Mouse (Mus musculus) spleen, adult 2 months (tissue): Measurements from ENCODE around the gene Dst. TPM values are rescaled to one million over a fixed set of nuclear protein-coding genes. Genes with fewer than 3 reads are reported as not detected.

ENCODE experiments used
- DNase-seq, 2 experiments: peaks; one replicate each; pipeline versions ENCODE4 v3.0.0 to v3.0.0-alpha.2; 2012 to 2021; ENCODE audit warnings: low spot score in 2 of 2, low read depth in 1 of 2
- H3K27ac ChIP-seq: fragments of 200-500 bp; 2 replicates; pipeline ENCODE4 v1.5.1; 2012; ENCODE audit warnings: low read length, inconsistent platforms; ENCODE audit not compliant: insufficient read depth
- H3K27me3 ChIP-seq: fragments of 200-500 bp; 2 replicates; pipeline ENCODE4 v1.6.1; 2012; ENCODE audit warnings: mild to moderate bottlenecking, moderate library complexity, low read length, inconsistent platforms; ENCODE audit not compliant: control insufficient read depth, insufficient read depth
- H3K36me3 ChIP-seq: fragments of 200-500 bp; 2 replicates; pipeline ENCODE4 v1.6.1; 2012; ENCODE audit warnings: mild to moderate bottlenecking, low read length, inconsistent platforms; ENCODE audit not compliant: control insufficient read depth, insufficient read depth
- H3K4me1 ChIP-seq: fragments of 200-500 bp; 2 replicates; pipeline ENCODE4 v1.6.1; 2011; ENCODE audit warnings: inconsistent platforms; ENCODE audit not compliant: control insufficient read depth, insufficient read depth, insufficient read length
- H3K4me3 ChIP-seq: fragments of 200-500 bp; 2 replicates; pipeline ENCODE4 v1.5.1; 2011; ENCODE audit warnings: mild to moderate bottlenecking, inconsistent platforms; ENCODE audit not compliant: insufficient read depth, insufficient read length; ENCODE audit errors: extremely low read depth
- CTCF ChIP-seq: fragments of 200-500 bp; IDR thresholded peaks from 2 replicates; pipeline ENCODE4 v1.5.1; 2011; ENCODE audit warnings: mild to moderate bottlenecking, inconsistent platforms; ENCODE audit not compliant: insufficient read depth, insufficient read length, insufficient replicate concordance; ENCODE audit errors: extremely low read depth
- POLR2A ChIP-seq: fragments of 200-500 bp; IDR thresholded peaks from 2 replicates; pipeline ENCODE4 v1.6.1; 2011; ENCODE audit warnings: low read depth, low read length, inconsistent platforms
- WGBS: fragments of 180-500 bp; shearing (Covaris S2); methylation state at CpG from one replicate; pipeline ENCODE4 v1.1.7; 2018; 5-methylcytosine and 5-hydroxymethylcytosine counted together
- polyA plus RNA-seq: library from polyadenylated mRNA; depleted of rRNA; stranded (reverse); fragments of >200 nt; gene quantifications from 2 replicates; pipeline ENCODE4 v1.2.3, GENCODE M21; 2012

Gene Dst
- polyA plus RNA-seq, 1 experiment, result 7.6 TPM

DNA sequence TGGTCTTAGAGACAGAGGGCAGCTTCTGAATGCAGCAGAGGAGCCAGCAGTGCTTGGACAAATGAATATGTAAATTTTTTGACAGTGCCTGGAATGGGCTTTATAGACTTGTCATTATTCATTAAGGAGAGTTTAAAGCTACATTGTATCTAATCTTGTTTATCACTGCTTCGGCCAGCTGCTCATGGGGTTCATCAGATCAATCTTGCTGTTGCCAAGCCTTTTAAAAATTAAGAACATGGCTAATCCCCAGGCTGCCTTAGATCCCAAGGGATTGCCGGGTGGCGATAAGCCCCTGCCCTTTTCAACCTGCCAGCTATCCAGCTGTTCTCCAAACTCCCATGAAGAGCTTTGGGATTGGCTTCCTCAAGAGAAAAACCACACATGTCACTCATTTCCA lies 303.7 kb downstream of the Dst start:
- H3K27ac ChIP-seq, result no peak overlapping the region
- H3K4me1 ChIP-seq, result no peaks in the 10 kb centered on the region
- no peaks in the 10 kb centered on the region for H3K36me3 ChIP-seq
- no peak overlapping the region for H3K4me3 ChIP-seq
- no peak for TF ChIP-seq CTCF
- TF ChIP-seq POLR2A, result no peak
- DNase-seq, result no peak
- WGBS, result 96% methylated on average over 3 of the region's 3 CpGs
- H3K27me3 ChIP-seq, result no peaks in the 10 kb centered on the region

DNA sequence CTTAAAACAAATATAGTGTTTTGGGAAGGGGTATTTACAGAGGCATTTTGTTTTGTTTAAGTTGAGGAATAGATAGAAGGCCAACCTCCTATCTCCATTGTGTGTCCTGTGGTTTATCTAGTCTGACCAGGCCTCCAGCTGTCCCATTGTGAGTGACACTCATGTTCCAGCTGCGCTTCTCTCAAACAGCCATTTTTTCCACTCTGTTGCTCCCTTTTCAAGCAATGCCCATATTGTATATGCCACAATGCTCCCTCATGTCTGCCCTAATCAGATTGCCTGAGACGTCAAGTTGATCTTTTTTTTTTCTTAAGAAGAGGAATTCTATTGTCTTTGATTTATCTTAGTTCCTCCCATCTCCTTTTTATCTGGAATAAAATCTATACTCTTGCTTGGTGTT lies 308.4 kb downstream of the Dst start:
- TF ChIP-seq CTCF, result no peak
- no peak for TF ChIP-seq POLR2A
- WGBS, result 85% methylated on average over 2 of the region's 2 CpGs

DNA sequence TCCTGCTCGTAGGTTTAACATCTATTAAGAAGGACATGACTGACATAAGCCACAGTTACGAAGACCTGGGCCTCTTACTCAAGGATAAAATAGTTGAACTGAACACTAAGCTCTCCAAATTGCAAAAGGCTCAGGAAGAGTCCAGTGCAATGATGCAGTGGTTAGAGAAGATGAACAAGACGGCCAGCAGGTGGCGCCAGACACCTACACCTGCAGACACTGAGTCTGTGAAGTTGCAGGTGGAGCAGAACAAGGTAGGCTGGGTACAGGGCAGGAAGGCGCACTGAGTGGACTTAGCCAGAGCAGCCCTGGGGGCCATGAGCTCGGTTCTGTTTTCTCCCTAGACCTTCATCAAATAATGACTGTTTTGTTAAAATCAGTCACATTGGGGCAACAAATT lies 310.3 kb downstream of the Dst start:
- H3K4me3 ChIP-seq, result no peak overlapping the region
- no peaks in the 10 kb centered on the region for H3K4me1 ChIP-seq
- no peak overlapping the region for H3K27ac ChIP-seq
- TF ChIP-seq POLR2A (no peak), CTCF (peak; percentile 90; the same call in 1 of the 2 replicates)
- WGBS, result 31% methylated on average over 6 of the region's 6 CpGs
- no peaks in the 10 kb centered on the region for H3K36me3 ChIP-seq
- H3K27me3 ChIP-seq, result no peaks in the 10 kb centered on the region
- peak; percentile 41 to 72 for DNase-seq

More for the DNA sequence above, 308.4 kb downstream of the Dst start:
- no peak for DNase-seq
- no peaks in the 10 kb centered on the region for H3K36me3 ChIP-seq
- no peaks in the 10 kb centered on the region for H3K4me1 ChIP-seq
- H3K4me3 ChIP-seq, result no peak overlapping the region
- no peak overlapping the region for H3K27ac ChIP-seq
- H3K27me3 ChIP-seq, result no peaks in the 10 kb centered on the region

DNA sequence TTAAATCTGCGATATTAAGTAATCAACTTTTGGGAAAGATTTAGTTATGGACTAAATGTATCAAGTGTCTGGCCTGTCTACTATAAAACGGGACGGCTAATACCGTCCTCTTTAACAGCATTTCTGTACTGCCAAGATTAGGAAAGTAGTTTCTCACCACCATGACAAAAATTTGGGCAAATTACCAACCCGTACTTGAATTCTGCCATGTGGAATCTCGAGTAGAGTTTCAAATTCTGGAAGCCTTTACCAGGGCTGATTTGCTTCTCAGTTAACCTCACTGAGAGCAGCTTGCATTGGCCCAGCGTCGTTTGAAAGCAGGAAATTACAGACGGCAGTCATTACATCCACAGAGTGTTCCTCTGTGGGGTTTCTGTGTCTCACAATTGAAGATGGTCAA lies 310.8 kb downstream of the Dst start:
- no peak for DNase-seq
- H3K4me3 ChIP-seq, result no peak overlapping the region
- H3K27me3 ChIP-seq, result no peaks in the 10 kb centered on the region
- WGBS, result 85% methylated on average over 9 of the region's 9 CpGs
- H3K36me3 ChIP-seq, result no peaks in the 10 kb centered on the region
- no peak overlapping the region for H3K27ac ChIP-seq
- no peaks in the 10 kb centered on the region for H3K4me1 ChIP-seq
- TF ChIP-seq CTCF (no peak), POLR2A (no peak)

DNA sequence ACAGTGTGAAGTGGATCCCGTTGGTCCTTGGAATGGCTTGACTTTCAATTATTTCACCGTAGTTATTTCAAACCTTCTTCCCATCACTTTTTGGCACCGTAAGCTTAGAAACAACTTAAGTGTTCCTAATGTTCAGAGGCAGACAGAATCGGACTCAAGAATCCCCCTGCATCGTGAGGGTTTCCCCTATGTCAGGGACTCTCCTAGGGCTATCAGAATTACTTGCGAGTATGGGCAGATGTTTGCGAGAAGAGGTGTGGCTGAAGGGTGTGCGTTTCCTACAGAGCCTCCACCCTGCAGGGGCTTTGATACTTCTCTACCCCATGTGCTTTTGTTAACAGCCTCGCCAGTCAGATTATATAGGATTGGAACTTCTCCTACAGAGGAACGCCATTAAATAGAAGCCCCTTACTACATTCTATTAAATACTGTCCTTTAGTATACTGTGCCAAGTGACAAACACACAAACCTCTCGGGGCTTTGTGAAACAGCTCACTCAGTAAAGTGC lies 312.1 kb downstream of the Dst start:
- Histone ChIP-seq H3K36me3 (no peaks in the 10 kb centered on the region), H3K27ac (no peak overlapping the region), H3K4me3 (no peak overlapping the region), H3K4me1 (no peaks in the 10 kb centered on the region), H3K27me3 (no peaks in the 10 kb centered on the region)
- DNase-seq, result no peak
- no peak for TF ChIP-seq POLR2A
- no peak for TF ChIP-seq CTCF
- 90% methylated on average over 11 of the region's 11 CpGs for WGBS

DNA sequence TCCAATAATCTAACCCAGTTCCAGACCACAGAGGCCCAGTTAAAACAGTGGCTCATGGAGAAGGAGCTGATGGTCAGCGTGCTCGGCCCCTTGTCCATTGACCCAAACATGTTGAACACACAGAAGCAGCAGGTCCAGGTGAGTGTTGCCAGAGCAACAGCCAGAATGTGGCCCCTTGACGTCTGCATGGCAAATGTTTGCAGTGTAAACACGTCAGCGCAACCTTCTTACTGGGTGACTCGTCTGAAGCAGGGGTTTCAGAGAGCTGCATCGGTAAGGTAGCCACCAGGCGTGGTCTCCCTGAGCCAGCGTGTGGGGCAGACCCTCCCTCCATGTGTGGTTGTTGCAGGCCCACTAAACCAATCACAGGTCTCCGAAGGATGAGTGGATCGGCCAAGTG lies 315.8 kb downstream of the Dst start:
- TF ChIP-seq POLR2A, result no peak
- no peak for TF ChIP-seq CTCF
- DNase-seq, result no peak
- no peaks in the 10 kb centered on the region for H3K27me3 ChIP-seq
- no peaks in the 10 kb centered on the region for H3K4me1 ChIP-seq
- no peaks in the 10 kb centered on the region for H3K36me3 ChIP-seq
- 92% methylated on average over 11 of the region's 11 CpGs for WGBS
- no peak overlapping the region for H3K4me3 ChIP-seq
- H3K27ac ChIP-seq, result no peak overlapping the region

DNA sequence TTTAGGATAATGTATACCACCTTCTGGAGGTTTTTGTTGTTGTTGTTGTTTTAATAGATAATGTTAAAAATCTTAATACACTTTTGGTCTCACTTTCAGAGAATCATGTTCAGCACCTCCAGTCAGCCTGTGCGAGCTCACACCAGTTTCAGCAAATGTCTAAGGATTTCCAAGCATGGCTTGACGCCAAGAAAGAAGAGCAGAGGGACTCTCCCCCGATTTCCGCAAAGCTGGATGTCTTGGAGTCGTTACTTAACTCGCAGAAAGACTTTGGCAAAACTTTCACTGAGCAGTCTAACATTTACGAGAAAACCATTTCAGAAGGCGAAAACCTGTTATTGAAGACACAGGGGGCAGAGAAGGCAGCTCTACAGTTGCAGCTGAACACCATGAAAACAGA lies 319.7 kb downstream of the Dst start:
- no peaks in the 10 kb centered on the region for H3K4me1 ChIP-seq
- H3K4me3 ChIP-seq, result no peak overlapping the region
- DNase-seq, result no peak
- no peaks in the 10 kb centered on the region for H3K27me3 ChIP-seq
- no peak for TF ChIP-seq POLR2A
- no peak for TF ChIP-seq CTCF
- no peaks in the 10 kb centered on the region for H3K36me3 ChIP-seq
- WGBS, result 91% methylated on average over 8 of the region's 8 CpGs
- no peak overlapping the region for H3K27ac ChIP-seq

DNA sequence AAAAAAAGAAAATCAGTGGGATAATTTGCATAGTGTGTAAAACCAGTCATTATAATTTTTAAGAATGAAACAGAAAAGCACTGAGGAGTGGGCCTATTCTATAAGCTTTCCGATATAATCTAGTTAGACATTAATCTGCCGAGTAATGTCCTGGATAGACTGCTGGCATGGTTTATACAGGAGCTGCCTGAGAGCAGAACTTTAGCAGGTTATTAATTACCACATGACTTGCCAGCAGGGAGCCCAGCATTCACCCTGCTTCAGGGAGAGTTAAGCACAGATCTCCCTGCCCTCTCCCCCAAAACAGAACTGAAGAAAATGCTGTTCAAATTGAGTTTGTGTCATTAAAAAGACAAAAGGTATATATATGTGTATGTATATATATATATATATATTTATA lies 323.0 kb downstream of the Dst start:
- DNase-seq, result no peak
- 96% methylated on average over 2 of the region's 2 CpGs for WGBS
- no peak overlapping the region for H3K4me3 ChIP-seq
- no peaks in the 10 kb centered on the region for H3K4me1 ChIP-seq
- TF ChIP-seq CTCF (no peak), POLR2A (no peak)
- H3K27ac ChIP-seq, result no peak overlapping the region
- H3K27me3 ChIP-seq, result no peaks in the 10 kb centered on the region
- H3K36me3 ChIP-seq, result no peaks in the 10 kb centered on the region
